Mouse (Mus musculus) forebrain, embryonic 16.5 days (tissue): ENCODE data around the gene Pecam1. TPM values are rescaled to one million over a fixed set of nuclear protein-coding genes. Genes with fewer than 3 reads are reported as not detected.
A peak's percentile ranks its signal among the peaks of the same experiment; 100 is the strongest.

ENCODE experiments used
- ATAC-seq: fragments of 200-750 bp; cut with Nextera tagmentation; 2 replicates; pipeline ENCODE4 v1.8.0; 2017; ENCODE audit warnings: mild to moderate bottlenecking, moderate library complexity
- H3K27ac ChIP-seq: fragments of 300-500 bp; sonication (generic); 2 replicates; pipeline ENCODE4 v1.5.1; 2014; ENCODE audit warnings: low read length, control low read depth
- H3K27me3 ChIP-seq: fragments of 300-500 bp; sonication (generic); replicated peaks from 2 replicates; pipeline ENCODE4 v1.6.1; 2014; ENCODE audit warnings: low read length; ENCODE audit not compliant: control insufficient read depth, insufficient read depth
- H3K36me3 ChIP-seq: fragments of 300-500 bp; sonication (generic); 2 replicates; pipeline ENCODE4 v1.6.1; 2014; ENCODE audit not compliant: control insufficient read depth, insufficient read depth
- H3K4me1 ChIP-seq: fragments of 300-500 bp; sonication (generic); replicated peaks from 2 replicates; pipeline ENCODE4 v1.6.1; 2014; ENCODE audit warnings: low read length; ENCODE audit not compliant: control insufficient read depth, insufficient read depth
- H3K4me2 ChIP-seq: fragments of 300-500 bp; sonication (generic); 2 replicates; pipeline ENCODE4 v1.6.1; 2014; ENCODE audit warnings: mild to moderate bottlenecking, low read length, control low read depth
- H3K4me3 ChIP-seq: fragments of 300-500 bp; sonication (generic); replicated peaks from 2 replicates; pipeline ENCODE4 v1.5.1; 2014; ENCODE audit warnings: mild to moderate bottlenecking, low read length, control low read depth
- H3K9ac ChIP-seq: fragments of 300-500 bp; sonication (generic); replicated peaks from 2 replicates; pipeline ENCODE4 v1.6.1; 2014; ENCODE audit warnings: low read depth, low read length, control low read depth
- H3K9me3 ChIP-seq: fragments of 300-500 bp; sonication (generic); 2 replicates; pipeline ENCODE4 v1.6.1; 2016; ENCODE audit warnings: low read length; ENCODE audit not compliant: control insufficient read depth
- WGBS: fragments of 180-500 bp; shearing (Covaris S2); extraction: QIAGEN DNeasy Blood & Tissue Kit; methylation state at CpG from one replicate; pipeline ENCODE4 v1.1.7; 2014; 5-methylcytosine and 5-hydroxymethylcytosine counted together
- microRNA-seq: library from miRNA; unstranded; fragments of <30 nt; microRNA quantifications from one replicate; pipeline ENCODE4, GENCODE M21; 2017
- polyA plus RNA-seq: library from polyadenylated mRNA; unstranded; fragments of >200 nt; fragmentation: Nextera tagmentation; extraction: Ambion mirVana; gene quantifications from 2 replicates; pipeline ENCODE4 v1.2.1, GENCODE M21; 2015

Gene Pecam1
- polyA plus RNA-seq, 1 experiment from 2014 or later = 14.7 TPM

DNA sequence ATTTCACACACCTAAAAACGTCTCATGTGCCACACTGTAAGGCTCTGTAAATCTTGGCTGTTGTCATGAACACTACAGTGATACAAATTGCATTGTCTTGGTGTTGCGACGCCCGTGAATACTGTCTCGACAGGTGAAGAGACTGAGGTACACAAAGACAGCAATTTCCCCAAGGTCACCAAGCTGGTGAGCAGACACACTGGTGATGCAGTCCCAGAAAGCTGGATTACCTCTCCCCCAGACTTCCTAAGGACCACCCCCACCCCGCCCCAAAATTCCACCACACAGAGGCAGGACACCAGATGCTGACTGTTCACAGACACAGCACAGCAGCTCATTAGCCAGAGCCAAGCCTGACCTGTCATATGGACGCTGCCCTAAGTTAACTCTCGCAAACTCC, 140.7 kb downstream of the Pecam1 start:
- Histone ChIP-seq H3K4me1 (peaks cover 16% of the 10 kb centered on the region), H3K36me3 (no peaks in the 10 kb centered on the region), H3K9ac (no peak overlapping the region), H3K27me3 (no peaks in the 10 kb centered on the region; the same call in 1 of the 2 replicates), H3K27ac (no peak overlapping the region), H3K9me3 (no peaks in the 10 kb centered on the region), H3K4me3 (no peak overlapping the region), H3K4me2 (no peak overlapping the region)
- 71% methylated on average over 8 of the region's 8 CpGs for WGBS
- ATAC-seq = no peak

DNA sequence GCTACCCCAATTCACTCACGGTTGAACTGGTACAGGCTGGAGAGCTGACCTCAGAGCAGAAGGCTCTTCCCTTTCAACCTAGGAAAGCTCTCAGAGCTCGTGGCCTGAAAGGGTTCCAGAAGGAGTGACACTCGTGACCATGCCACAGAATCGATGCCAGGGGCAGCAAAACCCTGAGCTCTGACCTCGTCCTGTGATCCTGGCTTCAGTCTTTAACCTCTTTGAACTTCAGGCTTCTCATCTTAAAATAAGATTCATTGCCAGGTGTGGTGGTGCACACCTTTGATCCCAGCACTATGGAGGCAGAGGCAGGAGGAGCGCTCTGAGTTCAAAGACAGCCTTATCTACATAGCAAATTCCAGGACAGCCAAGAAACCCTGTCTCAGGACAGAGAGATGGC, 143.1 kb downstream of the Pecam1 start:
- no peak overlapping the region for H3K27ac ChIP-seq
- no peak for ATAC-seq
- H3K9ac ChIP-seq = no peak overlapping the region
- H3K4me3 ChIP-seq = no peak overlapping the region
- H3K36me3 ChIP-seq = no peaks in the 10 kb centered on the region
- H3K4me2 ChIP-seq = no peak overlapping the region
- WGBS = 54% methylated on average over 6 of the region's 6 CpGs
- H3K9me3 ChIP-seq = no peaks in the 10 kb centered on the region
- no peaks in the 10 kb centered on the region; the same call in 1 of the 2 replicates for H3K27me3 ChIP-seq
- H3K4me1 ChIP-seq = peaks cover 10% of the 10 kb centered on the region

DNA sequence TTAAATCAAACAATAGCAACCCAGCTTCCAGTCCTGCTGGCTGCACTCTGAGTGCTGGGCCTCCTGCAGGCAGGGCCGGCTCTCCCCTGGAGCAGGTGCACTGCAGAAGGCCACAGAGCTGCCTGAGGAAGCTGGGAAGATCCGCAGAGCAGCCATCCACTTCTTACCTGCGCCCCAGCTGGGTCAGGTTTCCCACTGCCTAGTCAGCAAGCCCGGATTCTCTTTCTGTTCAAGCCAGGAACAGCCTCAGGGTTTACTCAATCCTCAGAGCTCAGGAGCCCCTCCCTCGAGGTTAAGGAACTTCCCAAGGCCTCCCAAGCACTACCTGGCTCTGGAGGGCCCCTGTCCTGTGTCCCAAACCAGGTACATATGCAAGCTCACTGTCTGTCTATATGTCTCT, 144.4 kb downstream of the Pecam1 start:
- WGBS = 40% methylated on average over 5 of the region's 5 CpGs
- no peaks in the 10 kb centered on the region for H3K27me3 ChIP-seq
- no peak overlapping the region for H3K27ac ChIP-seq
- H3K36me3 ChIP-seq = no peaks in the 10 kb centered on the region
- no peaks in the 10 kb centered on the region for H3K9me3 ChIP-seq
- ATAC-seq = no peak
- H3K9ac ChIP-seq = no peak overlapping the region
- H3K4me3 ChIP-seq = no peak overlapping the region
- no peaks in the 10 kb centered on the region for H3K4me1 ChIP-seq
- no peak overlapping the region for H3K4me2 ChIP-seq

Small RNA genes lying within 50 kb of the gene (microRNA-seq; reads per million reads assigned to microRNA genes)
- gene Gm25994 = not detected
- 11.2 reads per million, percentile 30 among the genes with 10 or more reads in this experiment for gene Mir3064

Other genes starting within 250 kb of the Pecam1 start
- gene Tex2, start 137.2 kb downstream of the Pecam1 start, polyA plus RNA-seq = 16.3 and 20.3 TPM in 2 replicates
- 0.35 and 0.72 TPM in 2 replicates for gene Milr1, start 598 bp upstream of the Pecam1 start, polyA plus RNA-seq
- 8.8 and 8.9 TPM in 2 replicates for gene Polg2, start 28.9 kb upstream of the Pecam1 start, polyA plus RNA-seq
- 520 and 566 TPM in 2 replicates for gene Ddx5, start 38.6 kb upstream of the Pecam1 start, polyA plus RNA-seq
- 22.5 and 25.9 TPM in 2 replicates for gene Cep95, start 38.6 kb upstream of the Pecam1 start, polyA plus RNA-seq
- 15.0 and 17.4 TPM in 2 replicates for gene Smurf2, start 170.1 kb upstream of the Pecam1 start, polyA plus RNA-seq
- gene Kpna2, start 248.9 kb upstream of the Pecam1 start, polyA plus RNA-seq = 230 and 256 TPM in 2 replicates